Mouse (Mus musculus) cerebellum, adult 2 months (tissue): ENCODE data around the gene Olfr1449.

Source experiments
- CTCF ChIP-seq: fragments of 200-500 bp; IDR thresholded peaks from 2 replicates; pipeline ENCODE4 v1.5.1; 2011; ENCODE audit warnings: low read depth, mild to moderate bottlenecking, control low read depth, low read length, moderate library complexity, borderline replicate concordance; ENCODE audit not compliant: insufficient read depth
- POLR2A ChIP-seq: fragments of 200-500 bp; IDR thresholded peaks from 2 replicates; pipeline ENCODE4 v1.6.1; 2011; ENCODE audit warnings: low read length, control low read depth, borderline replicate concordance; ENCODE audit not compliant: insufficient read depth

- TF ChIP-seq POLR2A = no peak
- no peak for TF ChIP-seq CTCF
Observed at GRCm38 (mm10) chr19:12924319-12924718, 6.3 kb upstream of the Olfr1449 start, which contains the start of gene Olfr1448.
